31 mouse cellular contexts compared by ENCODE assay signal in genomic region chr16:56794383-56795144, GRCm38 (mm10). TPM values are rescaled to one million over a fixed set of nuclear protein-coding genes. Genes with fewer than 3 reads are reported as not detected.
"Had no signal": no experiment of that assay in that cellular context is flagged by ENCODE, and none has a peak within 500 bp of the region (broad histone marks: within the 10 kb centered on the region; RNA-seq: fewer than 3 reads in every experiment).

No protein-coding gene starts in this region.

- ATAC-seq: hindbrain, postnatal 0 days; liver, embryonic 12.5 days had no signal

- H3K4me1 ChIP-seq: heart, embryonic 10.5 days; heart, embryonic 12.5 days; hindbrain, embryonic 13.5 days; hindbrain, embryonic 15.5 days; kidney, embryonic 15.5 days; limb, embryonic 13.5 days; limb, embryonic 15.5 days had no signal

- H3K27ac ChIP-seq: heart, embryonic 10.5 days; hindbrain, embryonic 13.5 days; hindbrain, embryonic 15.5 days; hindbrain, postnatal 0 days; kidney, embryonic 15.5 days; kidney, postnatal 0 days; left cerebral cortex, adult 2 months; limb, embryonic 13.5 days; limb, embryonic 15.5 days; liver, embryonic 12.5 days; liver, embryonic 14.5 days had no signal

- H3K9me3 ChIP-seq: heart, embryonic 10.5 days; heart, embryonic 12.5 days; hindbrain, embryonic 13.5 days; hindbrain, embryonic 15.5 days; kidney, embryonic 15.5 days; limb, embryonic 13.5 days; limb, embryonic 15.5 days; liver, embryonic 12.5 days had no signal

- H3K4me2 ChIP-seq: heart, embryonic 12.5 days; hindbrain, embryonic 13.5 days; hindbrain, embryonic 15.5 days; kidney, embryonic 15.5 days; limb, embryonic 13.5 days; limb, embryonic 15.5 days; liver, embryonic 12.5 days had no signal

- H3K4me3 ChIP-seq: heart, embryonic 10.5 days; heart, embryonic 12.5 days; hindbrain, embryonic 13.5 days; hindbrain, embryonic 15.5 days; kidney, embryonic 15.5 days; left cerebral cortex, adult 2 months; limb, embryonic 13.5 days; limb, embryonic 15.5 days; liver, embryonic 12.5 days had no signal

- H3K27me3 ChIP-seq: heart, embryonic 12.5 days; hindbrain, embryonic 13.5 days; hindbrain, embryonic 15.5 days; kidney, embryonic 15.5 days; limb, embryonic 13.5 days; limb, embryonic 15.5 days; liver, embryonic 12.5 days had no signal

- H3K36me3 ChIP-seq: heart, embryonic 10.5 days; heart, embryonic 12.5 days; hindbrain, embryonic 13.5 days; hindbrain, embryonic 15.5 days; kidney, embryonic 15.5 days; limb, embryonic 13.5 days; limb, embryonic 15.5 days; liver, embryonic 12.5 days had no signal

- DNase-seq: gastrocnemius, postnatal 14 days; gastrocnemius, postnatal 36 days; heart, postnatal 10 days; heart, postnatal 36 days; kidney, postnatal 14 days; left cerebral cortex, postnatal 4 days had no signal

- H3K9ac ChIP-seq: heart, embryonic 12.5 days; hindbrain, embryonic 13.5 days; hindbrain, embryonic 15.5 days; kidney, embryonic 15.5 days; limb, embryonic 13.5 days; limb, embryonic 15.5 days; liver, embryonic 12.5 days; liver, embryonic 14.5 days had no signal

RNA-seq across cellular contexts. Expression of gene Adgrg7, which starts 1.1 kb away (rescaled TPM):
- total RNA-seq: gastrocnemius, adult 18-20 months; gastrocnemius, adult 8-10 months; gastrocnemius, postnatal 14 days; gastrocnemius, postnatal 36 days; heart, adult 18-20 months; heart, postnatal 10 days; hindbrain, postnatal 0 days; layer of hippocampus, adult 18-20 months; layer of hippocampus, postnatal 10 days; layer of hippocampus, postnatal 25 days; left cerebral cortex, adult 2 months; left cerebral cortex, postnatal 14 days; left cerebral cortex, postnatal 4 days had no signal
- polyA plus RNA-seq: heart, embryonic 10.5 days; heart, embryonic 12.5 days; heart, embryonic 14.5 days; hindbrain, embryonic 11.5 days; hindbrain, embryonic 13.5 days; hindbrain, embryonic 15.5 days; hindbrain, postnatal 0 days; kidney, adult 2 months; kidney, embryonic 15.5 days; kidney, postnatal 0 days; limb, embryonic 11.5 days; limb, embryonic 13.5 days; liver, adult 2 months; liver, embryonic 12.5 days; liver, embryonic 16.5 days had no signal
